Mouse (Mus musculus): ENCODE measurements around the gene Cops7a. TPM values are rescaled to one million over a fixed set of nuclear protein-coding genes. Genes with fewer than 3 reads are reported as not detected.

Gene Cops7a
- polyA plus RNA-seq (2017; shearing (Covaris generic)), result 91.9 TPM

DNA sequence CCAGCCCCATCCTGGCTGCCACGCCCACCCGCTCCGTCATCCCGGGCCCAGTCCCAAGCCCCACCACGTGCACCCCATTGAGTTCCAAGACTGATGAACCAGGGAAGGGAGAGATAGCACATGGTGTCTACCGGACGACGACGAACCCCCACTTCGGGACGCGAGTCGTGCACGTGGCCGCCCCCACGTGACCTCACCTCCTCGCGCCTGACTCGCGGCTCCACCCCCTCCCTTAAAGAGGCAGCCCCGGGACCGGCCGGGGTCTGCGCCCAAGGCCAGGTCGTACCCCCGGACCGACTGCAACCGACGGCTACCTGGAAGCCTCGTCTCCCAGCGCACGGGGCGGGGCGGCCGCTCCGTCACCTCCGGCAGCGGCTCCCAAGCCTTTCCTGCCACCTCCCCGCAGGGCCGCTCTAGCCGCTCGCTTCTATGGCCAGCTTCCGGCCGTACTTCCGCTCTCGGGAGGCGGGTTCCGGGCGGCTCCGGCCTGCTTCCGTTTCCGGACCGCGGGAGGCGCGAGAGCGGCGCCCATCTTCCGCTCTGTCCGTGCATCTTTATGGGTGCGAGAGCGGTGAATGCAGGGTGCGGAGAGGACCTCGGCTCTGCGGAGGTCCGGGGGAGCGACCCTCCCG, at the start of gene Cops7a:
Gene Cops7a (minus strand): TSS at position 451 of the 632 bp plus-strand sequence.

DNA sequence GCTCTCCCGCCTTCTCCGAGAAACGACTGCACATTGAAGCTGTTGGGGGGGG, 43.6 kb upstream of the Cops7a start, which contains the start of gene Zfp384:
Gene Zfp384 (plus strand): TSS at position 17 of the 52 bp plus-strand sequence.

DNA sequence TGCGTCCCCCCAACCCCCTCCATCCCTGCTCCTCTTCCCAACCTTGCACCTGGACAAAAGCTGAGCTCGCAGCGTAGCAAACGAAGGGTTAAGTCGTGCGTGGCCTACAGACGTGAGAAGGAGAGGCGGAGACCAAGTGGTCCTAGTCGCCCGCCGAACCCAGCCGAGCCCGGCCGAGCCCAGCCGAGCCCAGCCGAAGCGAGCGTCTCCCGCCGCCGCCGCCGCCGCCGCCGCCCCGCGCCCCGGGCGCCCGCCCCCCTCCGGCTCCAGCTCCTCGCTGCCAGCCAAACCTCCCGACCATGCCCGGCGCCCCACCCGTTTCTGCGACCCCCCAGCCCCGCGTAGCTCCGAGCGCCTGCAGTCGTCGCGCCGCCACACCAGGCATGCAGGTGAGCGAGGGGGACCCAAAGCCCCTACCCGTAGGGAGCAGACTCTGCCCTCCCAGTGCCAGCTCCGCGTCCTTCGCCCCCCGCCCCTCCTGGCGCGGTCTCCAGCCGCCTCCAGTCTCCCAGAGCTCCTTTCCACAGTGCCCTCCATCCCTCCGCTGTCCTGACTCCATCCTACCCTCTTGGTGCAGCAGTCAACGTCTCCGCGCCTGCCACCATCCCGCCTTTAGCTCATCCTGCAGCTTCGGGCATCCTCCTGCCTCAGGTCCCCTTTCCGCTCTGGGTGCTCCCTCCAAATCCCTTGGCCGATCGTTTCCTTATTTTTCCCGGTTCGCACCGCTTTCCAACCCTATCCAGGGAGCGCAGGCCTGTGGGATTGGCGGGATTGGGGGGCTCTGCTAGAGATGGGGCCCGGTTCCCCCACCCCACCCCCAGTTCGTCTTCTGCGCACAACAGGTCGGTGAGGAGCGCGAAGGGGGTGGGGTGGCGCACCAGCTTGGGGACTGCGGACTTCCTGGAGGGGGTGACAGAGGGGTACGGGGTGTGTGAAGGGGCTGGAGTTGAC, 31.5 kb upstream of the Cops7a start, which contains the start of gene Pianp:
Gene Pianp (plus strand): TSS at position 144 of the 951 bp plus-strand sequence.

DNA sequence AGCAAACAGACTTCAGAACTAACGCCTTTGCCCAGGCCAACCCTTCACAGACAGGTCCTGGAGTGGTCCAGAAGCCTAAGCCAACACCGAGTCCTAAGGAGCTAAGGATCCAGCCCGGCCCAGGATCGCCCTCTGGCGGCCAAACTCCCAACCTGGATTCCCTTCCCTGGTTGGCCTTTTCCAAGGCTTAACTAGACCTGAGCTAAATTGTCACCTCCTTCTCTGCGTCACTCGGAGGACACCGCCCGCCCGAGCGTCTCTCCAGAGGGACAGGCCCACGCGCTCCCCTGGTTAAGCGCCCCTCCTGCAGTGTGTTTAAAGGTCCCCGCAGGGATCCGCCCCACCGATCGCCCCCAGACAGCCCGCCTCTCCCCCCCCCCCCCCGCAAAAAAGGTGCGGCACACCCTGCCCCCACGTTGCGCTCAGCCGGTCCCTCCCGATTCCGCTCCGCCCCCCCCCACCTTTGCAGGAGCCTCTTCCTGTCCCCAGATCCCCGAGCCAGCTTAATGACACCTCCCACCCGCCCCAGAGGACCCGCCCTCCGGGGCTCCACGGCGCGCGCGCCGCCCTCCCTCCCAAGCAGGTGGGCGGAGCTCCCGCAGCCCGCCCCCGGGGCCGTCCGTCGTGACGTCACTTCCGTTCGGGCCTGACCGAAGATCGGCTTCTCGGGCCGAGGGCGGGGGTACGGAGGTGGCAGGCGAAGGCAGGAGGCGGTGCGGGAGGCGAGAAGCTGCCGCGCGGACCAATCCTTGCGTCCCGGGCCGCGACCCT, 34.4 kb downstream of the Cops7a start, which contains the start of gene Mlf2:
Gene Mlf2 (plus strand): TSS at position 633 of the 771 bp plus-strand sequence.

DNA sequence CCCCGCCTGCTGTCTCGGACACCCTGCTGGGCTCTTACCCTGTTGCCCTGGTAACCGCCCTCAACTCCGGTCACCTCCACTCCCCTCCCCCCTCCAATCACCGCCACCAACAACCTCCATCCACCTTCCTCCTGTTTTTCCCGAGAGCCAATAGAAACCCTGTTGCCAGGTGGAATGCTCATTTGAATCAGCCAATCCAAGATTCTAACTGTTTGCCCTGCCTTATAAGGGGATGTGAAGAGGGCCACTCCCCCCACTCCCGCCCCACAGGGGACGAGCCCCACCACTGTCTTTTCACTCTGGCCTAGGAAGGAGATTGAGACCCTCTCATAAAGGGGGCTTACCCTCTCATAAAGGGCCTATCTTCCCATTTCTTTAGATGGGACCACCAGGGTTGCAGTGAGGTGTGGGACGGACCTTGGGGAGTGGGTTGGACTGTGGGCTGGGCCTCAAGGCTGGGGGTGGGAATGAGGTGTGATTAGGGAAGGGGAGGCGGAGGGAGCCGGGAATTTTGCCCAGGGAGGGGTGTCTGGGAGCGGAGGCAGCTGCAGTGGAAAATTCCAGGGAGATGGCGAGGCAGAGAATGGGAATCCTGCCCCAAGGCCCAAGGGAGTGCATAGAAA, 45.5 kb downstream of the Cops7a start, which contains the start of gene Ptms:
Gene Ptms (minus strand): TSS at position 409 of the 623 bp plus-strand sequence.

DNA sequence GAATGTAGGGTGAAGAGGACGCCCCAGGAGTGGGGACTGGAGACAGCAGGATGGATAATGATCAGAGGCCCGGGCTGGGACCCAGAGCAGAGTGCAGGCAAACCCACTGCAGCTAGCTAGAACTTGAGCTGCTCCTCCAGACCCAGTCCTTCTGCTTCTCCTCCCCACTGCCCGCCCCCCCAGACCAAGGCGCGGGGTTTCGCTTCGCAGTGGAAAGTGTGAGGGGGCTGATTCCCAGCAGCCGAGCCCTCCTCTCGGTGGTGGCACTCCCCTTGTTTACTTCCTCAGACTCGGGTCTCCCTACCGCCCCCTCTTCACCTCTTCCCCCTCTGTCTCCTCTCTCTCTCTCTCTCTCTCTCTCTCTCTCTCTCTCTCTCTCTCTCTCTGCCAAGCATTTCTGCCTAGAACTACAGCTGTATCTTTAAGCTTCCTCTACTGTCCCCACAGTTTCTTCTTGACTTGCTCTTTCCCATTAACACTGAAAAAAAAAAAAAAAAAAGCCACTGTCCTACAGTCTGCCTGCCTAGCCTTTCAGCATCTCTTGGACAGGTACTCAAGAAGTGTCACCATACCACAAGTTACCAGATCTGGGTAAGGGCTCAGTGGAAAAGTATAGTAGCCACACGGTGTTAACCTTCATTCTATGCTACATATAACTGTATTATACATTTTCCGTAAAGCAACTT, 53.7 kb downstream of the Cops7a start, which contains the start of gene Lag3:
Gene Lag3 (minus strand): TSS at position 173 of the 686 bp plus-strand sequence.

Other genes with a start within 250 kb of the Cops7a start
- gene Ptpn6, start 226.8 kb downstream of the Cops7a start, polyA plus RNA-seq (2017; shearing (Covaris generic)), result 373 TPM
- 536 TPM for gene Grcc10, start 224.2 kb downstream of the Cops7a start, polyA plus RNA-seq (2017; shearing (Covaris generic))
- gene Gm45234, start 209.5 kb downstream of the Cops7a start, polyA plus RNA-seq (2017; shearing (Covaris generic)), result 0.12 TPM
- gene Atn1, start 209.0 kb downstream of the Cops7a start, polyA plus RNA-seq (2017; shearing (Covaris generic)), result 2.2 TPM
- gene Eno2, start 195.9 kb downstream of the Cops7a start, polyA plus RNA-seq (2017; shearing (Covaris generic)), result 8.9 TPM
- gene Lrrc23, start 185.8 kb downstream of the Cops7a start, polyA plus RNA-seq (2017; shearing (Covaris generic)), result 2.3 TPM
- gene Spsb2, start 156.9 kb downstream of the Cops7a start, polyA plus RNA-seq (2017; shearing (Covaris generic)), result 8.0 TPM
- gene Tpi1, start 151.2 kb downstream of the Cops7a start, polyA plus RNA-seq (2017; shearing (Covaris generic)), result 179 TPM
- 125 TPM for gene Usp5, start 136.1 kb downstream of the Cops7a start, polyA plus RNA-seq (2017; shearing (Covaris generic))
- gene Cdca3, start 136.0 kb downstream of the Cops7a start, polyA plus RNA-seq (2017; shearing (Covaris generic)), result 11.7 TPM
- gene Gnb3, start 125.3 kb downstream of the Cops7a start, polyA plus RNA-seq (2017; shearing (Covaris generic)), result not detected
- not detected for gene P3h3, start 107.8 kb downstream of the Cops7a start, polyA plus RNA-seq (2017; shearing (Covaris generic))
- gene Gpr162, start 101.6 kb downstream of the Cops7a start, polyA plus RNA-seq (2017; shearing (Covaris generic)), result 0.20 TPM
- 296 TPM for gene Cd4, start 77.3 kb downstream of the Cops7a start, polyA plus RNA-seq (2017; shearing (Covaris generic))
- gene Lag3, start 53.8 kb downstream of the Cops7a start, polyA plus RNA-seq (2017; shearing (Covaris generic)), result 4.6 TPM
- gene Ptms, start 45.4 kb downstream of the Cops7a start, polyA plus RNA-seq (2017; shearing (Covaris generic)), result 14.2 TPM
- 160 TPM for gene Mlf2, start 34.2 kb downstream of the Cops7a start, polyA plus RNA-seq (2017; shearing (Covaris generic))
- not detected for gene Pianp, start 31.2 kb upstream of the Cops7a start, polyA plus RNA-seq (2017; shearing (Covaris generic))
- gene Zfp384, start 43.6 kb upstream of the Cops7a start, polyA plus RNA-seq (2017; shearing (Covaris generic)), result 22.4 TPM
- 87.6 TPM for gene Ing4, start 74.2 kb upstream of the Cops7a start, polyA plus RNA-seq (2017; shearing (Covaris generic))
- 28.2 TPM for gene Acrbp, start 84.2 kb upstream of the Cops7a start, polyA plus RNA-seq (2017; shearing (Covaris generic))
- gene Lpar5, start 102.4 kb upstream of the Cops7a start, polyA plus RNA-seq (2017; shearing (Covaris generic)), result 18.5 TPM
- gene Chd4, start 130.4 kb upstream of the Cops7a start, polyA plus RNA-seq (2017; shearing (Covaris generic)), result 81.7 TPM
- gene Nop2, start 166.4 kb upstream of the Cops7a start, polyA plus RNA-seq (2017; shearing (Covaris generic)), result 67.0 TPM
- gene Iffo1, start 179.7 kb upstream of the Cops7a start, polyA plus RNA-seq (2017; shearing (Covaris generic)), result 13.0 TPM
- gene Gapdh, start 200.9 kb upstream of the Cops7a start, polyA plus RNA-seq (2017; shearing (Covaris generic)), result 406 TPM
- 30.2 TPM for gene Ncapd2, start 226.2 kb upstream of the Cops7a start, polyA plus RNA-seq (2017; shearing (Covaris generic))
- 108 TPM for gene Mrpl51, start 226.3 kb upstream of the Cops7a start, polyA plus RNA-seq (2017; shearing (Covaris generic))